Mouse (Mus musculus) c-Kit-positive CD71-positive TER-119-positive erythroid progenitor cells, embryonic 14.5 days (primary cell): ENCODE measurements around the gene Ddb2.
A peak's percentile ranks its signal among the peaks of the same experiment; 100 is the strongest.

ENCODE experiments used
- DNase-seq: peaks from one replicate; pipeline ENCODE4 v3.0.0-alpha.2; 2013; ENCODE audit warnings: low spot score

Gene Ddb2

DNA sequence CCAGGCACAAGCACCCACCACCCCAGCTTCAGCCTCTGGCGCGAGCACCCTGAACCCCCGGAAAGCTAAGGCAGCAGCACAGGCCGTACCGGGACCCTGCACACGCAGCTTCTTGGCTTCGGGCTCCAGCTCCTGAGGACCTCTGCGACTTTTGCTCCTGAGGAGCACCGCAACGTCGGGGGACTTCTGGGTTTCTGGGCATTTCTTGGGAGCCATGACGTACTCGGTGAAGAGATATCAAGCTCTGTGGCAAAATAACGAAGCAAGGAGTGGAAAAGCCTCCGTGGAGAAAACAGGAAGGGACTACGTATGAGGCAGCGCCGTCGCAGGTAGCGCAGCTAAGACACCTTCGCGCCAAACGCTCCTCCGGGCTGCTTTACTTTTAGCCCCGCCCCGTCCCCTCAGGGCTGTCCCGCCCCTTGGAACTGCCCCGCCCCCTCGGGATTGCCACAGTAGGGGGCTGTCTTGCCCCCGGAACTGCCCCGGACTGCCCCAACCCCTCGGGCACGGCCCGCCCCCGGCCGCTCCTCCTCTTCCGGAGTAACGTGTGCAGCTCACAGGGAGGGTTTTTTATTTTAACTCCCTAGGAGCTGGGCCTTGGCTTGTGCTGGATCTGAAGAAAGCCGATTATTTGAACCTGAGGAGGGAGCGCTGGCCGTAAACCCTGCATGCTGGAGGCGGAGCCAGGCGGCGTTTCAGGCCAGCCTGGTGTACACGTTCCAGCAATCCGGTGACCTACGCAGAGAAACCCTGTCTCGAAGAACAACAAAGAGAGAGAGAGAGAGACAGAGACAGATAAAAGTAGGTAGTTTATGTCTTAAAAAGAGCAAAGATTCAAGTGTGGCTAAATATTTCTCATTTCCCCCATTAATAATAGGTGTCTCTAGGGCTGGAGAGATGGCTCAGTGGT lies at the start of gene Ddb2:
Ddb2 (minus strand) TSS at position 382 of the 910 bp plus-strand sequence.
- peak; percentile 94 for DNase-seq

DNA sequence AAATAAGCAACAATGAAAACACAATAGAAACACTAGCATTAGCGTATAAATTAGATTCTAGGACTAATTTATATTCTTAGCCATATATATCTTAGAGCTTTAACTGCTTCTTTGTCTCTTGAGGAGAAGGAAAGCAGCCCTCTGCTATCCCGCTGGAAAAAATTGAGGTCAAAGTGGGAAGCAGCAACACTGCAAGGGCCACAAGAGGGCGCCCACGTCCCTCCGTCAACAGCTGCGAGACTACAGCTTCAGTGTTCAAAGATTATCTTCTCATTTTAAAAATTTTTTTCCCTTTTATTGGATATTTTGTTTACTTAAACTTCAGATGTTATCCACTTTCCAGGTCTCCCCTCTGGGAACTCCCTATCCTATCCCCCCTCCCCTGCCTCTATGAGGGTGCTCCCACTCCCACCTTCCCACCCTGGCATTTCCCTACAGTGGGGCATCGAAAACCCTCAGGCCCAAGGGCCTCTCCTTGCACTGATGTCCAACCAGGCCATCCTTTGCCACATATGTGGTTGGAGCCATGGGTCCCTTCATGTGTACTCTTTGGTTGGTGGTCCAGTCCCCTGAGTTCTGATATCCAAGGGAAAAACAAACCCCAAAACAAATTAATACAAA lies 49.2 kb upstream of the Ddb2 start:
- peak; percentile 68 for DNase-seq

DNA sequence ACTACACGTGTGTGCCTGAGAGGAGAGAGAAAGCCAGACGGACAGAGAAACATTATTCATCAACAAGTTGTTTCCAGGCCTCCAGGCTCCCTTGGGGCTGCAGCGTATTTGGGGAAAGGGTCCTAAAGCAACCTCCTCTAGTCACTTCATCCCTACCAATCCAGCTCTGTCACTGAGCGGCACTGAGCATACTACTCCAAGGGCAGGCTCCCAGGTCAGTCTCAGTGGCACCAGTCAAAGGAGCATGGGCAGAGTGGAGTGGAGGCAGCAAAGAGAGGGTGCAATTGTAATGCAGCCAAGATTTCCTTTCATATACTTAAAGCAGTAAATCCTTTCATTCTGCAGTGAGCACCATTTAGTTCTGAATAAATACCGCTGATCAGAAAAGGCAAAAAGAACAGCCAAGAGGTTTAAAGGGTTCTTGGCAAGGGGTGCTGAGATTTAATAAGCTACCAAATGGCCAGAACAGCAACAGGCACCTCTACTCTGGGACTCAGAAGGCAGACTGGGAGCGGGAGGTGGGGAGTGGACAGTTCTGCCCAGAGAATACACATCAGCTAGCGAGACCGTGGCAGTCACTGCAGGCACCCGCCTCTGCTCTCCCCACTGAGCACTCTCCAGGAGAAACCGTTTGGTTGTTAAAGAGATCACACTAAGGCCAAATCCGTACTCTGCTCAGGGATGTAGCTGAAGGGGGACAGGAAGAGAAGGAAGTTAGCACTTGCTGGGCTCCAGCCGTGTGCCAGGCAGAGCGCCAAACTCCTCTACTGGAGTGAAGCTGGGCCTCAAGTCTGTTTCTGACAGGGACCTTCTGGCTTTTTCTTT lies 47.8 kb upstream of the Ddb2 start:
- DNase-seq = no peak

DNA sequence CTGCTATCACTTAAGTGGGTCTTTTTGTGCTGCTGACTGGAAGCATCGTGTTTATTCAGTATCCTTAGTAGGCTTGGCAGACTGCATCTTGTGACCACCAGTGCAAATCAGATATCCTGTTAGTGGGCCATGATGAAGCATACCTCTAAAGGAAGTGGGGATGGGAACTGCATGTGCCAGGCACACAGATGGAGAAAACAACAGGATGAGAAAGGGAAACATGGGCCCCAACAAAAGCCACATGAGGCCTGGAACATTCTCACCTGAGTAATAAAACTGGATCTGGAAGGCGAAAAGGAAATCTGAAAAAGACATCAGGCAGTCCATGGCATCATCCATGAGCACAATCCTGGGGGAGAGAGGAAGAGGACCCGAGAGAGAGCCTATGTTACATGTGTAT lies 47.2 kb upstream of the Ddb2 start:
- DNase-seq = no peak

DNA sequence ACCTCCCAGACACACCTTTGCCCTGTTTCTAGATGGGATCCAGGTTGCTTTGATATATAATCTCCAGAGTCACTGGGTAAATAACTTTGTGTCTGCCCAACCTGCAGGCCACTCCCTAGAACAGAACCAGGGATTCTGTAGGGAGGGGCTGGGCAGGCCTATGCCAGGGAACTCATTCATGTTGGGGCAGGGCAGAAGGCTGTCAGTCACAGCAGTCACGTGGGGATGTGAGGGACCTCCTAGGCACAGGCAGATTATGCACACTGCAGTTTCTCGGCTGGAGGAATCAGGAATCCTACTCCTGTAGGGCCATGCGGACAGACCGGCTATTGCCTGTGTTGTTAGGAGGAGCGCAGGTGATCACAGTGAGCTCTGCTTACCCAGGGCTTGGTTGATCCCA lies 44.6 kb upstream of the Ddb2 start:
- no peak for DNase-seq

DNA sequence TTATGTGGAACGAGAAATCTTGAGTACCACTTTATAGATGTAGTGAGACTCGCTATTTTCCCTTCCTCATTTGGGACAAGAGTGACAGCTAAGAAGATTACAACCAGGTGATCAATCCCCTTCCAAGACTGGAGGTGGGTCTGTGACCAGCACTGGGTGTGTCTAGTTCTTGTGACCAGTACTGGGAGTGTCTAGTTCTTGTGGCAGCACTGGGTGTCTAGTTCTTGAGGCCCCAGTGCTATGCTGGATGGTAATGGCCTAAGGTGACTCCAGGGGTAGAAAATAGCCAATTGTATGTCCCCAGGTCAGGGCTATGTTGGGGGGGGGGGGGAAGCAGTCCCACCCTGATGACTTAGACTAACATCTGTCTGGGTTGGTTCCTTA lies 42.6 kb upstream of the Ddb2 start:
- DNase-seq = no peak

DNA sequence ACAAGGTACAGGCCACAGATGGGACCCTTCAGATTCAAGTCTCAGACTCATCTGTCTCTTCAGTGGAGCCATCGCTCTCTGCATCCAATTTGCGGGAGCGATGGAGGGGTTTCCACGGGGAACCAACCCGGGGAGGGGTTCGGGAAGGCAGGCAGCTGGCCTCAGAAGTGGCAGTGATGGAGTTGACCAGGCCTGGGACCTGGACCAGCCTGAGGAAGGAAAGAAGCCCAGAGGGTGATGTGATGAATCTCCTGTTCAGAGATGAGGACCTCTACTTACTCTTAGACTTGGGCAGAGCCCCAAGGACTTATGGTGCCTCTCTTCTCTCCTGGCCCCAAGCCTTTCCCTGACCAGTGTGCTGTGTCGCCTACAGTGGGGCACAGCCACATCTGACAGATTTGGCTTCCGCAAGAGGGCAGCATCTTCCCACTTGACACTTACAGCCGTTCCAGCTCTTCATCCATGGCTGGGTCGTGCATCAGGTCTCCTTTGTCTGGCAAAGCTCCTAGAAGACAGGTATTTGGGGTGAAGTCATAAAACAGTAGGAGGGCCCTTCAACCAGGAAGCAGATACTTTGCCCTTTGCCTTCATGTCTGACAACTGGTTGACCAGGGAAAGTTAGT lies 42.1 kb upstream of the Ddb2 start:
- DNase-seq = no peak

DNA sequence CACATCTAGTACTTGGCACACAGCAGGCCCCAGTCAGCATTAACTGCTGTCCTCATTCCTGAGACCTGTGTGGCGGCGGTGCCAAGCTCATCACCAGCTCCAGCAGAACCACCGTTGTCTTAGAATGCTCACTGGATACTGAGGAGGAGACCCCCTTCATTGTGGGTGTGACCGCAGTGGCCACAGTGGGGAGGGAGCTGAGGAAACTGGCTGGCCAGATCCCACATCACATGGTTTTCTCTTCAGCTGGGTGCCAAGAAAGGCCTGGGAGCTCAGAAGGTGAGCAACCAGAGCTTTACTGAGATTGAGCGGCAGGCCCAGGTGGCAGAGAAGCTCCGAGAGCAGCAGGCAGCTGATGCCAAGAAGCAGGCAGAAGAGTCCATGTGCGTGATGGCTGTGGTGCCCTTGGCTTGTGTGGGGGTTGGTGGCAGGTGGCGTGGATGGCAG lies 32.9 kb upstream of the Ddb2 start:
- no peak for DNase-seq

DNA sequence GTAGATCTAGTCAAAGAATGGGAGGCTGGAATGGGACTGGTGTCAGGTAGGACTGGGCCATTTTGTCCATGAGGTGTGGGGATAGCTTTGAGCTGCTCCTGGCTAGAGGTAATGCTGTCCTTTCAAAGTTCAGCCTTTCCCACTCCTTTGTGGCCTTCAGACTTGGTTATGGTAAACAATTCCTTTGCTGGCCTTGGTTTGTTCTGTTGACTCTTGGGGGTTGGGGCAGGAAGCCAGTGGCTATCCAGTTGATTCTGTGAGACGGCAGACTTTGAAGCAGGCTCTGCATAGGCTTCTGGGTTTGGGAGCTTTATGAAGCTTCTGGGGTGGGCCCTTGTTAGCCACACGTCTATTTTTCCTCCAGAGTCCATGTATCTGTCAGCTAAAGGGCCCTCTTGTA lies 31.9 kb upstream of the Ddb2 start:
- DNase-seq = no peak

DNA sequence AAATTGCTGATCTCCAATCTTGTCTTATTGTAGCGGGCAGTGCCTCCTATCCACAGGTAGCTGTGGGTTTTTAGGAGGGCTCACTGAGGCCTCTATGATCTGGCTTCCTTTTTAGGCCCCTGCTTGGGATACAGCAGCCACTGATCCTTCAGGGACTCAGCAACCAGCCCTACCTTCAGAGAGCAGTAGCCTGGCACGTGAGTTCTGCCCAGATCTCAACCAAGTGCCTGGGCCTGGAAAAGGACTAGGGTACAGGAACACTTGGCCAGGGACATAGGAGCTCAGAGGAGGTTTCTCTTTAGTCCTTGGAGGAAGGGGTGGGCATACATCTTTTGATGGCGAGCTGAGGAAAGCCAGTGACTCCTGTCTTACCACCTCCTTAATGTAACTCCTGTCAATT lies 31.3 kb upstream of the Ddb2 start:
- DNase-seq = no peak

DNA sequence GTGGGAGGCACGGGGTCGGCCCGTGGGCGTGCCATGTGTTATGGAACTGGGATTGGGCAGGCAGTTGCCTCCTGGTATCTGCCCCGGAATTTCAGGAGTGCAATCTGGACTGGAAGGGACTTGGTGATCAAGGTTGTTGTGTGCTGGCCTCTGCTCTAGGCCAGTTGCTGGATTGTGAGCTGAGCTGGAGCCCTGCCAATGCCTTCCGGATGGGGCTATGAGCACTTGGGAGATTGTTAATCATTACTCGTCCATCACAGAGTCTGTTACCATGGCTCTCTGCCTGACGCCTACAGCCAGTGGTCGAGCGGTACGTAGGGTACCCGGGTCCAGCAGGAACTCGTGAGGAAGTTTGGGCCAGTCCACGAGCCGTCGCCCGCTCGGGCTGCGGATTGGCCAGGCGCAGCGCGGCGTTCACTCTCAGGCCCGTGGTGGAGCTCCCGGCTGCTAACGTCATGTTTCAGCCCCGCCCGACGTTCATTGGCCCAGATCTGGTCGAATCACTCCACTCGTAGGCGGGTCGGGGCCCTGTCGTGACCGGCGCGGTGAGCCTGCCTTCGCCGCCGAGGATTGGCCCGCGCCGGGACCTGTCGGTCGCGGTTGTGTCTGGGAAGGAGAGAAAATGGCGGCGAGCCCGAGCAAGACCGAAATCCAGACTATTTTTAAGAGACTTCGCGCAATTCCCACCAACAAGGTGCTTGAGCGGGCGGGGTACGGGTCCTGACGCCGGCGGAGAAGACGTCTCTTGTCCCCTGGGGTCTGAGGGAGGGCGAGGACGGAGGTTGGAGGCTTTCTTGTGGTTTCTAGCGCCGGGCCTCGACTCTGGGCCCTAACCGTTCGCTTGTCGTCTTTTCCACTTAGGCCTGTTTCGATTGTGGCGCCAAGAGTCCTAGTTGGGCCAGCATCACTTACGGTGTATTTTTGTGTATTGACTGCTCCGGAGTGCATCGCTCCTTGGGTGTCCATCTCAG lies 28.2 kb upstream of the Ddb2 start, which contains the start of gene Arfgap2:
Arfgap2 (plus strand) TSS at position 264 of the 971 bp plus-strand sequence.
- DNase-seq = peak; percentile 96

DNA sequence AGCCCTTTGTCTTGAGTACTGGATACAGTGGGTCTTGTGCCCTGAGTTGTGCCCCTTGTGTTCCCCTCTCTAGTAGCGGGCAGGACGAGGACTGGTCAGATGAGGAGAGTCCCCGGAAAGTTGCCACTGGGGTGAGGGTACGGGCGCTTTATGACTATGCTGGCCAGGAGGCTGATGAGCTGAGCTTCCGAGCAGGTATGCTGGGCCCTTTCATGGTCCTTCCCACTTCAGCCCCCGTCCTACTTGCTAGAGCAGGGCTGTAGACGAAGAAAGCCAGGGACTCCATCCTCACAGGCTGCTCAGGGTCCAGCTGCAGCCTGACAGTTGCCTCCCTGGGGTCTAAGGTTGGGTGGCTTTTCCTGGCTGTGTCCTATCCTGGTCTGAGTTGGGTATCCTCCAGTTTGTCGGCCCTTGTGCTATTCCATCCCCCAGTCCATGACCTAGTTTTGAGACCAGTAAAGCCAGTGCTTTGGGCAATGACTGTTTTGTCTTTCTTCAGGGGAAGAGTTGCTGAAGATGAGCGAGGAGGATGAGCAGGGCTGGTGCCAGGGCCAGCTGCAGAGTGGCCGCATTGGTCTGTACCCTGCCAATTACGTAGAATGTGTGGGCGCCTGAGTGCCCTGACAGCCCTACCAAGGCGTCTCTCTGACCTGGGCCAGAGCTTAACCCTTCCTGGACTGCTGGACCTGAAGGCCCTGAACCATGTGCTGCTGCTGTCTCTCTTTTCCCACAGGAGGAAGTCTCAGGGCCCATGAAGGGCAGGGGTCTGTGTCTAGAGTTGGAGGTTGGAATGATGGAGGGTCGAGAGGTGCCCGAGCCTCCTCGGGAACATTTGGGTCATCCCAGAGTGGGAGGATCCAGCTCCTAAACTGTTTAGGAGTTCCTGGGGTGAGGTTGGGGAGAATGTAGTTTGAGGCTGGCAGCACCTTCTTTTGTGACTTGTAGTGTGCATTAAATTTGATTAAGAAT lies 27.2 kb upstream of the Ddb2 start:
- no peak for DNase-seq

DNA sequence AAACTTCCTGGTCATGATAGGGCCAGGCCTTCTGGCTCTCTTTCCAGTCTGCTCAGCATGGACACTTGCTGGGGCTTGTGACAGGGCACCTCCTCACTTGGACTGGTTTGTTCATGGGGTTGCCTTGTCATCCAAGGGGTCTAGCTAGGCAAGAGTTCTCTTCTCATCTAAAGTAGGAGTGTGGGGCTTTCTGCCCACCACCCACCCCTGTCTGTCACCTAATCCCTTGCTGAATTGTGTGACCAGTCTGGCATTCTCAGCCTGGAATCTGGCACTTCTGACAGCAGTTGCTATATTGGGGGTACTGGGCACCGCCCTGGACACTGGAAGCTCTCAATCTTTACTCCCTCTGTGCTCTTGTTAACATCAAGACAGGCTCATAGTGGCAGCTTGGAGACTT lies 22.7 kb upstream of the Ddb2 start:
- DNase-seq = no peak

DNA sequence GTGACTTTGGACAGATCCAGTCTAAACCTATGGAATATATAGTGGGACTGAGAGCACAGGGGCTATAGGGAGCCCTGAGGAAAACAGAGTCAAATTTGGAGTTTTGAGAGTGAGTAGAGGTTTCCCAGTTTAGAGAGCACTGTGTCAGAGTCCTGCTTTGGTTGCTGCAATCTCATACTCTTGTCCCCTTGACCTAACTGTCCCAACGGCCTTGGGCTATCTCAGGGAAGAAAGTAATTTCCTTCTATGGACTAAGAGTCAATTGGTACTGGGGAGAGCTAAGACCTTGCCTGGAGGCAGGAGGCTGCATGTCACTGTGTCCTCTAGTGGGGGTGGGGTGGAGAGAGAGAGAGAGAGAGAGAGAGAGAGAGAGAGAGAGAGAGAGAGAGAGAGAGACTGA lies 22.0 kb upstream of the Ddb2 start:
- DNase-seq = no peak

DNA sequence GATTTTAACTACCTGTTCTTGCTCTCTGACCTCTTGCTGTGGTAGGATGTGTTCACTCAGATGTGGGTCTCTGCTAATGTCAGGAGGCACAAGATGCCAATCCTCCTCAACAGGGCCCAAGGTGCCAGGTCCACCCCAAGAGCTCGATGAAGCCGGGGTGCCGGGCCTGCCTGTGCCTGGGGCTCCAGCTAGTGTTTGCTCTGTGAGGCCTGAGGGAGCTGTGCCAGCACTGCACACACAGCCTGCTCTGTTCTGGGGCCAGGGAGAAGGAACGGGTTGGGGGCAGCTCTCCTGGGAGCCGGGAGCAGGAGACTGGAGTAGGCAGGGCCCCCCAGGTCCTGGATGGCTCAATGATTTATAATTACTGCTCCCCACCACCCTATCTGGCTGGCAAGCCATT lies 21.3 kb upstream of the Ddb2 start:
- DNase-seq = no peak

DNA sequence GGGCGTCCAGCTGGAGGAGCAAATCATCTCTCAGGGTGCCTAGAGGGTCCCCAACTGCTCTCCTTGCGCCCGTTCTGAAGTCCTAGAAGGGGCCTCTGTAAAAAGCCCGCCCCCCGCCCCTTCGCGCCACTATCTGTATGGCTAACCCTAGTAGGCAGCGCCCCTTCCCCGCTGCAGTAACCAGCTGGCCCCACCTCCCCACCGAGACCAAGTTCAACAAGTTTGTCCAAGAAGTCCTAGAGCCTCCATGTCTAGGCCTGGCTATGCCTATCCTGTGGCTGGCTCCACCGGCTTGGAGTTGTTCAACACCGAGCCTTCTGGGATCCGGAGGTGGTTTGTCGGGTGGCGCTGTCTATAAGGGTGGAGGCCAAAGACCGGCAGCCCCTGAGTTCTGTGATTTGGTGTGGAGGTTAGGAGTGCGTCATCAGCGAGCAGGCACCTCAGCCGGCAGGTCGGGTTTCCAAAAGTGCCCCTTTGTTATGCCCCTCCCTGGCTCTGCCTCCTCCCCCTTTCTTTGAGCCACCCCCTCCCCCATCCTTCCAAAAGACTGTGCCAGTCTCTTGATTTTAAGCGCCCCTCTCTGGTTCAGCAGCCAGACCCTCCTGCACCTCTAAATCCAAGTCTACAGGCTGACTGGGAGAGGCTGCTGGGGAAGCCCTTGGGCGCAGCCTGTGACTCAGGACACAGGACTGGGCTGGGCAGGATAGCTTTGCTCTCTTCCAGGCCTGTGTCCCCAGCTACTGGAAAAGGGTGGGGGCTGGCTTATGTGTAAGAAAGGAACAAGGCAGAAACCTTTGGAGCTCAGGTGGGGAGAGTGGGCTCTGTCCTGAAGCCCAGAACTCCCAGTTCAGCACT lies 20.6 kb upstream of the Ddb2 start:
- DNase-seq = no peak

DNA sequence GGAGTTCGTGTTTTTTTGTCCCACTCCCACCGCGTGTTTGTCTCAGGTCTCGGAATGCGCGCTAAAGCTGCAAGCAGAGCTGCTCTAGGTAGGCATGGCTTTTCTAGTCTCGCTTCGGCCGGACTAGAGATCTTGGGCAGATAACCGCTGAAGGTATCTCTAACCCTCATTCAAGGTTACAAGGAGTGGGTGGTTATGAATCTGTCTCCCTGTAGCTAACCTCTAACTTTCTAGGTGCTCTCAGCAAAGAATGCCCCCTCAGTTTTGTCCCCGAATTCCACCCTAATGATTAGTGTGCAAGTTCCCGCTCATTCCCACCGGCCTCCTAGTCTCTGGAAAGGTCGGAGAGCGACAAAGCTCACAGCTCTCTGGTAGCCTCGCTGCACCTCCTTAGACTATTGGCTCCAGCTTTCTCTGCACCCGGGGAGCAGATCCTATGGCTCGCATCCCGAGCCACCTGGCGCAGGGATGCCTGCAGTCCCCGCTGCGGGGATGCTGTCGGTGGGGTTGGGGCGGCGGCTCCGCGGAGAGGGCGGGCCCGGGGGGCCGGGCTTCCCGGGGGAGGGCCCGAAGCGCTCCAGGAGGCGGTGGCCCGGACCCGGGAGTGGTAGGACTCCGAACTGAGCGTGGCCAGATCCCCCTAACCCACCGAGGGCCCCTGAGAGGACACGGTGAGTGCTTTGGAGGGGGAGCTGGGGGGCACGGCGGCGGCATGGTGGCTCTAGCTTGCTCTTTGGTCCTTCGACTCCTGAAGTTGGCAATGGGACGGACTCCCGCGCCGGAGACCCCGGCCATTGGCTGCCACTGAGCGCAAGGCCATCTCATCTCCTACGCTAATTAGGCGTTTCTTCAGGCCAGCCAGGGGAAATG lies 19.7 kb upstream of the Ddb2 start:
- no peak for DNase-seq

DNA sequence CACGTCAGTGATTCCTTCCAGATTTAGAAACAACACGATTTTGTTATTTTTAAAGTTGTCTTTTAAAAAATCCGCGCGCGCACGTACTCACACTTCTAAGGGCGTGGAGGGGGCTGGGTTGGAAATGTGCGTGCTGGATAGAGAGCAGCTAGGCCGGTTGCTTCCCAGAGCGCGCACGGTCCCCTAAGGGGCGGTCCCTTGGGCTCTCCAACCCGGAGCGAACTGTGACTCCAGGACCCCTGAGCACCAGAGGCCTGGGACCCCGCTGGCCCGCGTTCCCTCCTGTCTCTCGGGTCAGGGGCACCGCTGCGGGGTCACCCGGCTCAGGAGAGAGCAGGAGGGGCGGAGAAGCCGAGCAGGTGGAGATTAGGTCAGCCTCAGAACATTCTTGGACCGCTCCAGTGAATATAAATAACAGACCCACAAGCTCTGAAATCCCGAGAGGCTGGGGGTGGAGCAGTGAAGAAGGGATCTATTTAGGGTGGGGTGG lies 18.9 kb upstream of the Ddb2 start, which contains the start of gene Pacsin3:
Pacsin3 (plus strand) TSS at position 294 of the 490 bp plus-strand sequence.
- no peak for DNase-seq
